Mouse (Mus musculus) kidney, embryonic 15.5 days (tissue): Measurements from ENCODE around the gene Jag1. TPM values are rescaled to one million over a fixed set of nuclear protein-coding genes. Genes with fewer than 3 reads are reported as not detected.

Experiments
- ATAC-seq: fragments of 200-750 bp; cut with Nextera tagmentation; replicated peaks from 2 replicates; pipeline ENCODE4 v1.8.0; 2017; ENCODE audit warnings: moderate TSS enrichment; ENCODE audit not compliant: low FRiP score
- H3K27ac ChIP-seq: fragments of 300-500 bp; sonication (generic); 2 replicates; pipeline ENCODE4 v1.5.1; 2015; ENCODE audit warnings: mild to moderate bottlenecking, inconsistent platforms
- H3K27me3 ChIP-seq: fragments of 300-500 bp; sonication (generic); 2 replicates; pipeline ENCODE4 v1.6.1; 2015; ENCODE audit warnings: inconsistent platforms
- H3K36me3 ChIP-seq: fragments of 300-500 bp; sonication (generic); 2 replicates; pipeline ENCODE4 v1.6.1; 2015; ENCODE audit warnings: inconsistent platforms
- H3K4me1 ChIP-seq: fragments of 300-500 bp; sonication (generic); 2 replicates; pipeline ENCODE4 v1.6.1; 2015; ENCODE audit warnings: inconsistent platforms
- H3K4me2 ChIP-seq: fragments of 300-500 bp; sonication (generic); 2 replicates; pipeline ENCODE4 v1.6.1; 2015; ENCODE audit warnings: moderate library complexity, mild to moderate bottlenecking, inconsistent platforms
- H3K4me3 ChIP-seq: fragments of 300-500 bp; sonication (generic); replicated peaks from 2 replicates; pipeline ENCODE4 v1.5.1; 2015; ENCODE audit warnings: mild to moderate bottlenecking, inconsistent platforms
- H3K9ac ChIP-seq: fragments of 300-500 bp; sonication (generic); 2 replicates; pipeline ENCODE4 v1.6.1; 2015; ENCODE audit warnings: mild to moderate bottlenecking, inconsistent platforms
- H3K9me3 ChIP-seq: fragments of 300-500 bp; sonication (generic); replicated peaks from 2 replicates; pipeline ENCODE4 v1.6.1; 2016; ENCODE audit warnings: inconsistent platforms
- WGBS: fragments of 180-500 bp; shearing (Covaris S2); methylation state at CpG from one replicate; pipeline ENCODE4 v1.1.7; 2015; ENCODE audit warnings: mixed read lengths; 5-methylcytosine and 5-hydroxymethylcytosine counted together
- polyA plus RNA-seq: library from polyadenylated mRNA; unstranded; fragments of >200 nt; fragmentation: Nextera tagmentation; extraction: Ambion mirVana; gene quantifications from 2 replicates; pipeline ENCODE4 v1.2.1, GENCODE M21; 2015

Gene Jag1
- polyA plus RNA-seq = 52.2 and 54.6 TPM in 2 replicates

- Histone ChIP-seq H3K4me3 (peak within 1 kb of the TSS; percentile 74), H3K9ac (peak within 1 kb of the TSS; percentile 85), H3K27me3 (0 out of 2 replicates have a peak, but pooled peaks cover 6% of the 10 kb centered on the region), H3K36me3 (no peaks in the 10 kb centered on the region), H3K9me3 (no peaks in the 10 kb centered on the region), H3K4me2 (peak within 1 kb of the TSS; percentile 91), H3K4me1 (peaks cover 49% of the 10 kb centered on the region), H3K27ac (peak within 1 kb of the TSS; percentile 99)
- no peak for ATAC-seq
- under 1% methylated on average over 59 of the region's 59 CpGs for WGBS
Measured at GRCm38 (mm10) chr2:137116025-137116674, at the start of gene Jag1. Gene Jag1 (minus strand): TSS chr2:137116644.

DNA sequence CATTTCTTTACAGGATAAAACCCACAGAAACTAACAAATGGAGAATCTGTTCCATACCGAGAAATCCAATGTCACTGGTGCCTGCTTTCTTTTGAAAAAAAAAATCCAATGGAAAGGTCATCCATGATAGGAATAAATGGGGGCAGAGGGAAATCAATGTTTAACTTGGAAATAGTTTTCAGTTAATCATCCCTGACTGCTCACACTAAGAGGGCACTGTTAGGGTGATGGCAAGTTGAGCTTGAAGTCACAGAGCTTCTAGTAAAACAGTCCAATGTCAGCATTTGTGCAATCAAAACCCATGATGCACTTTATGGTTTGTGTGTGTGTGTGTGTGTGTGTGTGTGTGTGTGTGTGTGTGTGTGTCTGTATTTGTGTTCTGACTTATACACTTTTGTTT, 39.6 kb upstream of the Jag1 start:
- H3K9ac ChIP-seq = no peak overlapping the region
- 50% methylated on average over 1 of the region's 1 CpGs for WGBS
- H3K27me3 ChIP-seq = no peaks in the 10 kb centered on the region
- 0 out of 2 replicates have a peak overlapping the region, but pooled peaks have one; percentile 54 for H3K27ac ChIP-seq
- no peak overlapping the region for H3K4me2 ChIP-seq
- peaks cover 5% of the 10 kb centered on the region; the same call in 1 of the 2 replicates for H3K4me1 ChIP-seq
- ATAC-seq = peak; percentile 65
- H3K4me3 ChIP-seq = no peak overlapping the region
- no peaks in the 10 kb centered on the region for H3K9me3 ChIP-seq
- H3K36me3 ChIP-seq = no peaks in the 10 kb centered on the region

DNA sequence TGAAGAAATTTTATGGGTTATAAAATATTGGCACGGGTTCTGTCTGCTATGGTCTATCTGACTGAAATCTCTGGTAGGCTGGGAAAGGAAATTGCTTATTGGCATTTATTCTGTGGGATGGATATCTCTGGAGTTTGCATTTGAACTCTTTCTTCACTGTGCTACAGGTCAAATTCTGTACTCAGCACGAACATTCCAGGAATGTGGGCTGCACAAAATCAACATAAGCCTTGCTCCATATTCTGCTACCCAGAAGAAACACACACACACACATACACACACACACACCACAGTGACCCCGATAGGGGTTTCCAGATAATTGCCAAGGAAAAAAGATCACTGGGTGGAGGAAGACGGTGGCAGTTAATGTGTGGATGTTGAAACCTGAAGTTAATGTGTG, 37.4 kb upstream of the Jag1 start:
- Histone ChIP-seq H3K9me3 (no peaks in the 10 kb centered on the region), H3K4me3 (no peak overlapping the region), H3K4me1 (peaks cover 5% of the 10 kb centered on the region; the same call in 1 of the 2 replicates), H3K9ac (no peak overlapping the region), H3K4me2 (no peak overlapping the region), H3K27me3 (no peaks in the 10 kb centered on the region), H3K27ac (peak overlapping the region; percentile 73), H3K36me3 (no peaks in the 10 kb centered on the region)
- 45% methylated on average over 4 of the region's 4 CpGs for WGBS
- ATAC-seq = peak; percentile 82

DNA sequence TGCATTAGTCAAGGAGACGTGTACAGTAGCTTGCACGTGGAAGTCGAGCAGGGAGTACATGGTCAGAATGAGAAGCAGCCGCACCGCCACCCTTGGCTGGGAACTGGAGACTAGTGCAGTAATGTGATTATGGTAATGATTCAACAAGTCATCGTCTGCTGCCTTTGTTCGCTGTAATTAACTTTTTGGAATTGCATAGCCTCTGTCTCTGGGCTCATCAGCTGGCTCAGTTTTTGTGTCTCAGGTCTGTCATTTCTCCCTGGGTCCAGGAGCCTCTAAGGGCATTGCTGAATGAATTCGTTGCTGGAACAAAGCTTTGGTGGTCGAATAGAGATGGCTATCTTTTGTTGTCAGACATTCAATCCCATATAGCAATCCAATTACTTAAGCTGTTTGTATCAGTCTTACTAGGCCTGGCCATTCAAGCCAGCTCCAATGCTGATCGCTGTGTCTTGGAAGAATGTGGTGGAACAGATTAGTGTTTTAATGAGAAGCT, 36.8 kb upstream of the Jag1 start:
- H3K36me3 ChIP-seq = no peaks in the 10 kb centered on the region
- peak; percentile 84 for ATAC-seq
- H3K4me3 ChIP-seq = no peak overlapping the region
- no peak overlapping the region for H3K4me2 ChIP-seq
- peaks cover 5% of the 10 kb centered on the region; the same call in 1 of the 2 replicates for H3K4me1 ChIP-seq
- H3K27me3 ChIP-seq = no peaks in the 10 kb centered on the region
- no peak overlapping the region for H3K9ac ChIP-seq
- H3K27ac ChIP-seq = peak overlapping the region; percentile 28
- WGBS = 58% methylated on average over 10 of the region's 10 CpGs
- no peaks in the 10 kb centered on the region for H3K9me3 ChIP-seq

GRCm38 (mm10) chr2:137150953-137151352, 34.5 kb upstream of the Jag1 start:
- Histone ChIP-seq H3K27ac (no peak overlapping the region), H3K9ac (no peak overlapping the region), H3K27me3 (no peaks in the 10 kb centered on the region), H3K9me3 (no peaks in the 10 kb centered on the region), H3K4me1 (peaks cover 5% of the 10 kb centered on the region; the same call in 1 of the 2 replicates), H3K36me3 (no peaks in the 10 kb centered on the region), H3K4me2 (no peak overlapping the region), H3K4me3 (no peak overlapping the region)
- ATAC-seq = no peak
- WGBS = 93% methylated on average over 3 of the region's 3 CpGs

- Histone ChIP-seq H3K4me3 (no peak overlapping the region), H3K9ac (no peak overlapping the region), H3K36me3 (no peaks in the 10 kb centered on the region), H3K9me3 (no peaks in the 10 kb centered on the region), H3K4me1 (no peaks in the 10 kb centered on the region), H3K27me3 (no peaks in the 10 kb centered on the region), H3K4me2 (no peak overlapping the region), H3K27ac (no peak overlapping the region)
- WGBS = 80% methylated on average over 2 of the region's 2 CpGs
- ATAC-seq = no peak
Measured at GRCm38 (mm10) chr2:137146938-137147666, 30.7 kb upstream of the Jag1 start.

- 91% methylated on average over 1 of the region's 1 CpGs for WGBS
- Histone ChIP-seq H3K4me3 (no peak overlapping the region), H3K4me1 (peaks cover 8% of the 10 kb centered on the region; the same call in 1 of the 2 replicates), H3K9ac (no peak overlapping the region), H3K27ac (no peak overlapping the region), H3K9me3 (no peaks in the 10 kb centered on the region), H3K4me2 (no peak overlapping the region), H3K36me3 (no peaks in the 10 kb centered on the region), H3K27me3 (no peaks in the 10 kb centered on the region)
- ATAC-seq = no peak
Measured at GRCm38 (mm10) chr2:137138063-137138462, 21.6 kb upstream of the Jag1 start.

- H3K9ac ChIP-seq = no peak overlapping the region
- no peaks in the 10 kb centered on the region for H3K9me3 ChIP-seq
- no peak overlapping the region for H3K4me2 ChIP-seq
- H3K4me3 ChIP-seq = no peak overlapping the region
- no peaks in the 10 kb centered on the region for H3K27me3 ChIP-seq
- 84% methylated on average over 5 of the region's 5 CpGs for WGBS
- ATAC-seq = no peak
- peaks cover 8% of the 10 kb centered on the region; the same call in 1 of the 2 replicates for H3K4me1 ChIP-seq
- no peak overlapping the region for H3K27ac ChIP-seq
- H3K36me3 ChIP-seq = no peaks in the 10 kb centered on the region
Measured at GRCm38 (mm10) chr2:137134035-137134434, 17.6 kb upstream of the Jag1 start.

- 76% methylated on average over 1 of the region's 1 CpGs for WGBS
- H3K4me1 ChIP-seq = 0 out of 2 replicates have a peak, but pooled peaks cover 3% of the 10 kb centered on the region
- H3K9ac ChIP-seq = no peak overlapping the region
- no peaks in the 10 kb centered on the region for H3K27me3 ChIP-seq
- H3K36me3 ChIP-seq = no peaks in the 10 kb centered on the region
- no peak overlapping the region for H3K27ac ChIP-seq
- ATAC-seq = no peak
- H3K4me2 ChIP-seq = no peak overlapping the region
- H3K4me3 ChIP-seq = no peak overlapping the region
- no peaks in the 10 kb centered on the region for H3K9me3 ChIP-seq
Measured at GRCm38 (mm10) chr2:137124861-137125260, 8.4 kb upstream of the Jag1 start.

- H3K4me2 ChIP-seq = peak overlapping the region; percentile 91
Measured at GRCm38 (mm10) chr2:137117321-137117690, 862 bp upstream of the Jag1 start.

GRCm38 (mm10) chr2:137116675-137117320, 354 bp upstream of the Jag1 start:
- Histone ChIP-seq H3K27ac (peak overlapping the region; percentile 99), H3K4me2 (peak overlapping the region; percentile 91), H3K9ac (peak overlapping the region; percentile 85), H3K36me3 (no peaks in the 10 kb centered on the region), H3K9me3 (no peaks in the 10 kb centered on the region), H3K27me3 (0 out of 2 replicates have a peak, but pooled peaks cover 6% of the 10 kb centered on the region), H3K4me3 (peak overlapping the region; percentile 74), H3K4me1 (peaks cover 45% of the 10 kb centered on the region)
- peak; percentile 82 for ATAC-seq
- under 1% methylated on average over 58 of the region's 61 CpGs for WGBS

More at GRCm38 (mm10) chr2:137117321-137117690, 862 bp upstream of the Jag1 start:
- peak overlapping the region; percentile 74 for H3K4me3 ChIP-seq
- 0 out of 2 replicates have a peak, but pooled peaks cover 6% of the 10 kb centered on the region for H3K27me3 ChIP-seq
- peak; percentile 76 for ATAC-seq
- H3K4me1 ChIP-seq = peaks cover 39% of the 10 kb centered on the region
- no peaks in the 10 kb centered on the region for H3K36me3 ChIP-seq
- peak overlapping the region; percentile 85 for H3K9ac ChIP-seq
- WGBS = 0% methylated on average over 33 of the region's 33 CpGs
- no peaks in the 10 kb centered on the region for H3K9me3 ChIP-seq
- H3K27ac ChIP-seq = peak overlapping the region; percentile 99
